Mouse (Mus musculus) liver, embryonic 14.5 days (tissue): ENCODE results near the gene Laptm5. TPM values are rescaled to one million over a fixed set of nuclear protein-coding genes. Genes with fewer than 3 reads are reported as not detected.

ENCODE experiments used
- ATAC-seq: fragments of 200-750 bp; cut with Nextera tagmentation; 2 replicates; pipeline ENCODE4 v1.8.0; 2017; ENCODE audit warnings: moderate number of reproducible peaks, mild to moderate bottlenecking, moderate library complexity; ENCODE audit not compliant: insufficient read depth
- DNase-seq, 3 experiments: peaks; one replicate each; pipeline ENCODE4 v3.0.0-alpha.2; 2012 to 2013; ENCODE audit warnings: low read depth in 3 of 3, low spot score in 3 of 3
- H3K27ac ChIP-seq: fragments of 300-500 bp; sonication (generic); 2 replicates; pipeline ENCODE4 v1.5.1; 2014; ENCODE audit warnings: moderate library complexity, mild to moderate bottlenecking, control low read depth, inconsistent platforms
- H3K27me3 ChIP-seq: fragments of 300-500 bp; sonication (generic); 2 replicates; pipeline ENCODE4 v1.6.1; 2014; ENCODE audit warnings: mild to moderate bottlenecking, low read length, moderate library complexity; ENCODE audit not compliant: control insufficient read depth, insufficient read depth
- H3K36me3 ChIP-seq: fragments of 300-500 bp; sonication (generic); replicated peaks from 2 replicates; pipeline ENCODE4 v1.6.1; 2014; ENCODE audit warnings: low read depth; ENCODE audit not compliant: control insufficient read depth, insufficient read depth
- H3K4me1 ChIP-seq, 2 experiments: fragments of 200-500 bp in 1 of 2; fragments of 300-500 bp in 1 of 2; sonication (generic) in 1 of 2; replicated peaks; 2 replicates each; pipeline ENCODE4 v1.6.1; 2012 to 2014; ENCODE audit warnings: antibody characterized with exemption in 1 of 2, inconsistent platforms in 1 of 2, low read length in 1 of 2; ENCODE audit not compliant: control insufficient read depth in 2 of 2, insufficient read depth in 2 of 2
- H3K4me2 ChIP-seq: fragments of 300-500 bp; sonication (generic); 2 replicates; pipeline ENCODE4 v1.6.1; 2014; ENCODE audit warnings: low read depth, mild to moderate bottlenecking, control low read depth, moderate library complexity
- H3K4me3 ChIP-seq, 2 experiments: fragments of 200-500 bp in 1 of 2; fragments of 300-500 bp in 1 of 2; sonication (generic) in 1 of 2; 2 replicates each; pipeline ENCODE4 v1.5.1; 2012 to 2014; ENCODE audit warnings: low read depth in 2 of 2, low read length in 2 of 2, mild to moderate bottlenecking in 2 of 2, control low read depth in 1 of 2, inconsistent platforms in 1 of 2, moderate library complexity in 1 of 2; ENCODE audit not compliant: insufficient read depth in 1 of 2
- H3K9ac ChIP-seq: fragments of 300-500 bp; sonication (generic); replicated peaks from 2 replicates; pipeline ENCODE4 v1.6.1; 2014; ENCODE audit warnings: mild to moderate bottlenecking, control low read depth, moderate library complexity
- H3K9me3 ChIP-seq: fragments of 300-500 bp; sonication (generic); 2 replicates; pipeline ENCODE4 v1.6.1; 2016; ENCODE audit warnings: low read length, mixed read lengths; ENCODE audit not compliant: control insufficient read depth
- CTCF ChIP-seq: IDR thresholded peaks from 2 replicates; pipeline ENCODE4 v1.5.1; 2016; ENCODE audit warnings: antibody characterized with exemption, low read depth, control low read depth
- EP300 ChIP-seq: IDR thresholded peaks from 2 replicates; pipeline ENCODE4 v1.6.1; 2016; ENCODE audit warnings: antibody characterized with exemption, low read depth
- WGBS: fragments of 180-500 bp; shearing (Covaris S2); extraction: QIAGEN DNeasy Blood & Tissue Kit; methylation state at CpG from one replicate; pipeline ENCODE4 v1.1.7; 2014; ENCODE audit not compliant: insufficient replicate concordance; 5-methylcytosine and 5-hydroxymethylcytosine counted together
- polyA plus RNA-seq, 2 experiments: library from polyadenylated mRNA; depleted of rRNA in 1 of 2; stranded (reverse) in 1 of 2; unstranded in 1 of 2; fragments of >200 nt; fragmentation: Nextera tagmentation in 1 of 2; extraction: Ambion mirVana in 1 of 2; gene quantifications; 2 replicates each; pipeline versions ENCODE4 v1.2.1 to v1.2.3; 2012 to 2014

Laptm5 gene
- polyA plus RNA-seq, 2 experiments: 31.0 to 64.3 TPM

GRCm38 (mm10) chr4:130926274-130926673 is 13.3 kb downstream of the Laptm5 start:
- DNase-seq: no peak
- no peak overlapping the region for H3K9ac ChIP-seq
- H3K4me2 ChIP-seq: no peak overlapping the region
- no peak overlapping the region for H3K27ac ChIP-seq
- TF ChIP-seq CTCF: no peak
- no peak for TF ChIP-seq EP300
- H3K4me3 ChIP-seq: no peak overlapping the region
- no peaks in the 10 kb centered on the region for H3K9me3 ChIP-seq
- no peaks in the 10 kb centered on the region for H3K4me1 ChIP-seq
- WGBS: 56% methylated on average over 6 of the region's 6 CpGs
- H3K27me3 ChIP-seq: no peaks in the 10 kb centered on the region
- ATAC-seq: no peak
- H3K36me3 ChIP-seq: no peaks in the 10 kb centered on the region

- Histone ChIP-seq H3K4me2 (no peak overlapping the region), H3K4me3 (no peak overlapping the region), H3K4me1 (no peaks in the 10 kb centered on the region), H3K27ac (no peak overlapping the region), H3K27me3 (no peaks in the 10 kb centered on the region), H3K9me3 (no peaks in the 10 kb centered on the region), H3K36me3 (no peaks in the 10 kb centered on the region), H3K9ac (no peak overlapping the region)
- DNase-seq (no peak), ATAC-seq (no peak)
- WGBS: 78% methylated on average over 12 of the region's 12 CpGs
- TF ChIP-seq CTCF: no peak
- TF ChIP-seq EP300: no peak
Measured at GRCm38 (mm10) chr4:130927821-130928220, 14.9 kb downstream of the Laptm5 start.

DNA sequence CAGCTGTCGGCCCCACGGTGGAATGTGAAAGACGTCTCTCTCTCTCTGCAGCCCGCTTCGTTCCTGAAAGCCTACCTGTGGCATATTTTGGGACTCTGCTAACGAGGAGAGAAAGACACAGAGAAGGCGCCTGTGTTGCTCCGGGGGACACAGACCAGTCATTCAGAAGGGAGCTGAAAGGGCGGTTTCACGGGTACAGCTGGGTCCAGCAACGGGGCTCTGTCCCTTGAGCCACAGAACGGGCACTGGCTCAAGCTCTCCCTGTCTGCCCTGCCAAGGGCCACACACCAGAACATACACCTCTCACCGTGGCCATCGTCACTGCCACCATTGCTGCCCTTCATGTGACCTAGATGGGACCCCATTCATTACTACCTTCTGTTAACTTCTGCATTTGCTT is 29.7 kb downstream of the Laptm5 start:
- no peaks in the 10 kb centered on the region for H3K27me3 ChIP-seq
- no peak overlapping the region for H3K4me3 ChIP-seq
- H3K4me1 ChIP-seq: no peaks in the 10 kb centered on the region
- DNase-seq (no peak), ATAC-seq (no peak)
- H3K27ac ChIP-seq: no peak overlapping the region
- no peaks in the 10 kb centered on the region for H3K9me3 ChIP-seq
- H3K4me2 ChIP-seq: no peak overlapping the region
- WGBS: 35% methylated on average over 14 of the region's 14 CpGs
- TF ChIP-seq EP300 (no peak), CTCF (no peak)
- H3K9ac ChIP-seq: no peak overlapping the region
- H3K36me3 ChIP-seq: no peaks in the 10 kb centered on the region

- Histone ChIP-seq H3K4me3 (no peak within 1 kb of the TSS), H3K9ac (no peak within 1 kb of the TSS), H3K4me2 (no peak within 1 kb of the TSS), H3K4me1 (no peaks in the 10 kb centered on the region), H3K27ac (no peak within 1 kb of the TSS), H3K36me3 (no peaks in the 10 kb centered on the region), H3K27me3 (no peaks in the 10 kb centered on the region), H3K9me3 (no peaks in the 10 kb centered on the region)
- 5% methylated on average over 6 of the region's 6 CpGs for WGBS
- no peak for DNase-seq
- no peak for TF ChIP-seq EP300
- TF ChIP-seq CTCF: no peak
- no peak for ATAC-seq
Measured at GRCm38 (mm10) chr4:130944112-130944511, 31.2 kb downstream of the Laptm5 start, which contains the start of gene Matn1. Matn1 (plus strand) TSS chr4:130944385.

DNA sequence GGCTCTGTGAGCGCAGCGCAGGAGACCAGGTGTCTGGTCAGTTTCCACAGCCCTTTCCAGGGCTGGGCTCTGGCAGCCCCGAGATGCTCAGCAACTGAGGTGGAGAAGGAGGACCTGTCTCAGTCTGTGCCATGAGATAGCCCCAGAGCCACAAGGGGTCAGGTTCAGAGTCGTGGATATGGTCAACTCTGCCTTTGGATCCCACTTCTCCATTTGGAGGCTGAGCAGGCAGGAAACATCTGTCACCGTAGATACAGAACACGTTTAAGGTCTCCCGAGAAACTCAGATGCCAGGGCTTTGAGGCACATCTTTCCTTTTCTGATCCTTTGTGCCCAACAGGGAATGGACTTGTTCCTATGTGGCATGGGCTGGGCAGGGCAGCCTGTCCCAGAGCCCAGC is 31.9 kb downstream of the Laptm5 start:
- Histone ChIP-seq H3K4me3 (no peak overlapping the region), H3K9ac (no peak overlapping the region), H3K4me2 (no peak overlapping the region), H3K27ac (no peak overlapping the region), H3K9me3 (no peaks in the 10 kb centered on the region), H3K4me1 (no peaks in the 10 kb centered on the region), H3K36me3 (no peaks in the 10 kb centered on the region), H3K27me3 (no peaks in the 10 kb centered on the region)
- TF ChIP-seq EP300 (no peak), CTCF (no peak)
- DNase-seq: no peak
- 28% methylated on average over 7 of the region's 7 CpGs for WGBS
- no peak for ATAC-seq
